Mouse (Mus musculus) midbrain, embryonic 13.5 days (tissue): ENCODE measurements around the gene Phkb. TPM values are rescaled to one million over a fixed set of nuclear protein-coding genes. Genes with fewer than 3 reads are reported as not detected.

Source experiments
- ATAC-seq: fragments of 200-750 bp; cut with Nextera tagmentation; 2 replicates; pipeline ENCODE4 v1.8.0; 2017; ENCODE audit warnings: mild to moderate bottlenecking, moderate TSS enrichment, moderate library complexity
- H3K27ac ChIP-seq: fragments of 300-500 bp; sonication (generic); 2 replicates; pipeline ENCODE4 v1.5.1; 2015; ENCODE audit warnings: inconsistent platforms, mild to moderate bottlenecking, moderate library complexity
- H3K27me3 ChIP-seq: fragments of 300-500 bp; sonication (generic); 2 replicates; pipeline ENCODE4 v1.6.1; 2015; ENCODE audit warnings: mild to moderate bottlenecking, inconsistent platforms
- H3K36me3 ChIP-seq: fragments of 300-500 bp; sonication (generic); 2 replicates; pipeline ENCODE4 v1.6.1; 2015; ENCODE audit warnings: mild to moderate bottlenecking, inconsistent platforms
- H3K4me1 ChIP-seq: fragments of 300-500 bp; sonication (generic); replicated peaks from 2 replicates; pipeline ENCODE4 v1.6.1; 2015; ENCODE audit warnings: inconsistent platforms
- H3K4me2 ChIP-seq: fragments of 300-500 bp; sonication (generic); replicated peaks from 2 replicates; pipeline ENCODE4 v1.6.1; 2015; ENCODE audit warnings: moderate library complexity, mild to moderate bottlenecking, inconsistent platforms
- H3K4me3 ChIP-seq: fragments of 300-500 bp; sonication (generic); replicated peaks from 2 replicates; pipeline ENCODE4 v1.5.1; 2015; ENCODE audit warnings: mild to moderate bottlenecking, inconsistent platforms
- H3K9ac ChIP-seq: fragments of 300-500 bp; sonication (generic); replicated peaks from 2 replicates; pipeline ENCODE4 v1.6.1; 2015; ENCODE audit warnings: mild to moderate bottlenecking, inconsistent platforms
- H3K9me3 ChIP-seq: fragments of 300-500 bp; sonication (generic); 2 replicates; pipeline ENCODE4 v1.6.1; 2016; ENCODE audit warnings: mild to moderate bottlenecking, inconsistent platforms
- WGBS: fragments of 180-500 bp; shearing (Covaris S2); methylation state at CpG from one replicate; pipeline ENCODE4 v1.1.7; 2015; 5-methylcytosine and 5-hydroxymethylcytosine counted together
- polyA plus RNA-seq: library from polyadenylated mRNA; unstranded; fragments of >200 nt; fragmentation: Nextera tagmentation; extraction: Ambion mirVana; gene quantifications from 2 replicates; pipeline ENCODE4 v1.2.1, GENCODE M21; 2015

Phkb gene
- polyA plus RNA-seq, 1 experiment from 2014 or later, result 41.8 TPM

DNA sequence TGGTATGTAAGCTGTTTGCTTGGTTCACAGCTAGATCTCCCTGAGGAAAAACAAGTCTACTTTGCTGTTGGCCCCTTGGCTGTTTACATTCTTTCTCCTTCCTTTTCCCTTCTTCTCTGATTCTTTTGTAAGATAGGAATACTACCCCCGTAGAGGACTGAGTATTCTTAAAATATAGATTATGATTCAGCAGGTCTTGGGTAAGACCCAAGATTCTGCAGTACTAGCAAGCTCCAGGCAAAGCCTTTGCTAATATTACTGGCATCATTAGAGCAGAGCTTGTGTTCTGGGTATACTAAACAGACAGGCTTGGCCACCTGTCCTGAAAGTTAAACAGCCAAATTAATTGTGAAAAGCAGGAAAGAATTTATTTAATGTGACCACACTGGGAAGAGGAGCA lies 21.6 kb downstream of the Phkb start:
- H3K9me3 ChIP-seq, result no peaks in the 10 kb centered on the region
- H3K27me3 ChIP-seq, result no peaks in the 10 kb centered on the region
- 91% methylated on average over 1 of the region's 1 CpGs for WGBS
- no peak overlapping the region for H3K4me3 ChIP-seq
- H3K27ac ChIP-seq, result no peak overlapping the region
- H3K4me2 ChIP-seq, result no peak overlapping the region
- no peak overlapping the region for H3K9ac ChIP-seq
- H3K36me3 ChIP-seq, result no peaks in the 10 kb centered on the region
- no peak for ATAC-seq
- no peaks in the 10 kb centered on the region for H3K4me1 ChIP-seq

GRCm38 (mm10) chr8:85871660-85872059 lies 30.9 kb downstream of the Phkb start:
- no peak overlapping the region for H3K4me3 ChIP-seq
- H3K4me2 ChIP-seq, result no peak overlapping the region
- no peaks in the 10 kb centered on the region for H3K36me3 ChIP-seq
- no peak for ATAC-seq
- H3K27ac ChIP-seq, result no peak overlapping the region
- no peaks in the 10 kb centered on the region for H3K27me3 ChIP-seq
- H3K4me1 ChIP-seq, result no peaks in the 10 kb centered on the region
- 81% methylated on average over 2 of the region's 2 CpGs for WGBS
- H3K9ac ChIP-seq, result no peak overlapping the region
- H3K9me3 ChIP-seq, result no peaks in the 10 kb centered on the region

DNA sequence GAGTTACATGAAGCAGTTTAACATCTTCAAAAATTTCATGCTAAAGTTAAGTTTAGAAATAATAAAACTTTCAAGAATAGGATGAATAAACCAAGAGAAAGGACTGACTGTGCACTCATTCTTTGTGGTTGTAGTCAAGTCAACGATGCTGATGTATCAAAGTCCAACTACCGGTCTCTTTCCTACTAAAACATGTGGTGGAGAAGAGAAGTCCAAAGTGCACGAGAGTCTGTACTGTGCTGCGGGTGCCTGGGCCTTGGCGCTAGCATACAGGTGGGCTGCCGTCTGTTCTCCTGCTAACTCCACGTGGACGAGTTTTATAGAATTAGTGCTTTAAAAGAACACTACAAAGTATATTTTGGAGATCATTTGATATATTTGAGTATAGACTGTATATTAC lies 37.2 kb downstream of the Phkb start:
- Histone ChIP-seq H3K4me2 (no peak overlapping the region), H3K4me1 (no peaks in the 10 kb centered on the region), H3K9ac (no peak overlapping the region), H3K9me3 (no peaks in the 10 kb centered on the region), H3K36me3 (peaks cover 9% of the 10 kb centered on the region; the same call in 1 of the 2 replicates), H3K27me3 (no peaks in the 10 kb centered on the region), H3K27ac (no peak overlapping the region), H3K4me3 (no peak overlapping the region)
- 95% methylated on average over 8 of the region's 8 CpGs for WGBS
- ATAC-seq, result no peak

GRCm38 (mm10) chr8:85879624-85880023 lies 38.9 kb downstream of the Phkb start:
- ATAC-seq, result peak; percentile 58; the same call in 1 of the 2 replicates
- WGBS, result 81% methylated on average over 7 of the region's 7 CpGs
- Histone ChIP-seq H3K9me3 (no peaks in the 10 kb centered on the region), H3K36me3 (peaks cover 14% of the 10 kb centered on the region; the same call in 1 of the 2 replicates), H3K9ac (no peak overlapping the region), H3K4me2 (no peak overlapping the region), H3K27ac (no peak overlapping the region), H3K4me3 (no peak overlapping the region), H3K27me3 (no peaks in the 10 kb centered on the region), H3K4me1 (no peaks in the 10 kb centered on the region)

- no peak for ATAC-seq
- Histone ChIP-seq H3K4me1 (no peaks in the 10 kb centered on the region), H3K9ac (no peak overlapping the region), H3K27me3 (no peaks in the 10 kb centered on the region), H3K4me3 (no peak overlapping the region), H3K4me2 (no peak overlapping the region), H3K27ac (no peak overlapping the region), H3K9me3 (no peaks in the 10 kb centered on the region), H3K36me3 (peaks cover 17% of the 10 kb centered on the region; the same call in 1 of the 2 replicates)
- 93% methylated on average over 3 of the region's 3 CpGs for WGBS
Observed at GRCm38 (mm10) chr8:85884811-85885210, 44.1 kb downstream of the Phkb start.

- Histone ChIP-seq H3K27ac (no peak overlapping the region), H3K36me3 (peaks cover 11% of the 10 kb centered on the region), H3K9ac (no peak overlapping the region), H3K4me2 (no peak overlapping the region), H3K4me1 (no peaks in the 10 kb centered on the region), H3K27me3 (no peaks in the 10 kb centered on the region), H3K9me3 (no peaks in the 10 kb centered on the region), H3K4me3 (no peak overlapping the region)
- 96% methylated on average over 2 of the region's 2 CpGs for WGBS
- no peak for ATAC-seq
Observed at GRCm38 (mm10) chr8:85897636-85898035, 56.9 kb downstream of the Phkb start.

- no peak overlapping the region for H3K9ac ChIP-seq
- H3K27ac ChIP-seq, result no peak overlapping the region
- no peaks in the 10 kb centered on the region for H3K27me3 ChIP-seq
- ATAC-seq, result no peak
- no peaks in the 10 kb centered on the region for H3K4me1 ChIP-seq
- H3K36me3 ChIP-seq, result no peaks in the 10 kb centered on the region
- no peak overlapping the region for H3K4me2 ChIP-seq
- H3K9me3 ChIP-seq, result no peaks in the 10 kb centered on the region
- H3K4me3 ChIP-seq, result no peak overlapping the region
Observed at GRCm38 (mm10) chr8:85924991-85925390, 84.2 kb downstream of the Phkb start.

DNA sequence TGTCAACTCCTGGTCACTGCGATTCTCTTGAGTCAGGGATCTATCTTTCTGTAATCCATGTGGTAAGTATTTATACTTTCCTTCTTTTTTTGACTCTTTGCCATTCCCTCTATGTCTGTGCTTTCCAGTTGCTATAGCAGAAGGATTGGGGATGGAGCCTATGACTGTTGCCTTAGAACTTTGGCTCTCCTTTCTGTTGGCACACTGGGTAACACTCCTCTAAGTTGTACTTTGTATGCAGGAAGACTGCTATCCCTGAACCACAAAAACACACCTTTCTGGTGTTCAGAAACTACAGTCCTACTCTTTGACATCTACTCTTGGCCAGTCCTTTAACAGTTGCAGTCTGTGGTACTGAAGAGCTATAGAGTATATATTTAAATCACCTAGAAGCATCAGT lies 84.8 kb downstream of the Phkb start:
- H3K36me3 ChIP-seq, result no peaks in the 10 kb centered on the region
- 91% methylated on average over 1 of the region's 1 CpGs for WGBS
- no peak overlapping the region for H3K27ac ChIP-seq
- H3K4me2 ChIP-seq, result no peak overlapping the region
- no peak for ATAC-seq
- no peaks in the 10 kb centered on the region for H3K9me3 ChIP-seq
- H3K4me3 ChIP-seq, result no peak overlapping the region
- H3K9ac ChIP-seq, result no peak overlapping the region
- H3K27me3 ChIP-seq, result no peaks in the 10 kb centered on the region
- H3K4me1 ChIP-seq, result no peaks in the 10 kb centered on the region

DNA sequence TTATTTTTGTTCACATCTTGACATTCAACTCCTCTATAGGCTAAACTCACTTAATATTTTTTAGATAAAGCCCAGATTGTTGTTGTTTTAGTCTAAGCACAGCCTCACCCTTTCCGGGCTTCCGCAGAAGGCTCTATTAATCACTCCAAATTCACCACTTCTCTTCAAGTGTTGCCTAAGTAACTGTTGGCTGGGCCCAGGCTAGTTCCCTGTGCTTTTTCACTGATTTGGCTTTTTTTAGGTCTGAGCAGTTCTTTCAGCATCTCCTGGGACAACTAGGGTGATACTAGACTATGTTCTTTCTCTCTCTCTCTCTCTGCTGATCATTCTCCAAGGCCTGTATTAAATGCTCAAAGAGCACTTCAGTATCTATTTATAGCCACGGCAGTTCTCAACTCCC lies 85.3 kb downstream of the Phkb start:
- Histone ChIP-seq H3K27ac (no peak overlapping the region), H3K9ac (no peak overlapping the region), H3K27me3 (no peaks in the 10 kb centered on the region), H3K4me1 (no peaks in the 10 kb centered on the region), H3K9me3 (no peaks in the 10 kb centered on the region), H3K4me3 (no peak overlapping the region), H3K4me2 (no peak overlapping the region), H3K36me3 (no peaks in the 10 kb centered on the region)
- WGBS, result 79% methylated on average over 3 of the region's 3 CpGs
- no peak for ATAC-seq

DNA sequence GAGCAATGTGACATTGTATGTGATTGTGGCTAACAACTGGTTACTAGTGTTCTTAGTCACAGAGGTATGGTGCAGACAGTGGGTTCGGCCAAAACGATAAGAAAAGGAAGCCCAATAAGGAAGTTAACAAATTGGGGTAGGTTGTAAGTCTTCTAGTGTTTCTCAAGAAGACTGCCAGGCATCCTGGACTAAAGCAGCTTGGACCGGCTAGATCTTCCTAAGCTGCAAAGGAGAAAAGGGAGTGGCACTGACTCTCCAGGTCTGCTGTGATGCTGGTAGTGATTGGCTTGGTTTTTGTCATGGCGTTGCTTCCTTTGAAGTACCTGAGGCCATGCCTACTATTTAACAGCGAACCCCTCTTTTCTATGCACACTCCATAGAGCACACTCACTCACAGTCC lies 95.4 kb downstream of the Phkb start:
- ATAC-seq, result no peak
- Histone ChIP-seq H3K4me2 (no peak overlapping the region), H3K4me1 (no peaks in the 10 kb centered on the region), H3K4me3 (no peak overlapping the region), H3K9me3 (no peaks in the 10 kb centered on the region), H3K9ac (no peak overlapping the region), H3K36me3 (peaks cover 9% of the 10 kb centered on the region), H3K27me3 (no peaks in the 10 kb centered on the region), H3K27ac (no peak overlapping the region)
- 94% methylated on average over 5 of the region's 5 CpGs for WGBS

DNA sequence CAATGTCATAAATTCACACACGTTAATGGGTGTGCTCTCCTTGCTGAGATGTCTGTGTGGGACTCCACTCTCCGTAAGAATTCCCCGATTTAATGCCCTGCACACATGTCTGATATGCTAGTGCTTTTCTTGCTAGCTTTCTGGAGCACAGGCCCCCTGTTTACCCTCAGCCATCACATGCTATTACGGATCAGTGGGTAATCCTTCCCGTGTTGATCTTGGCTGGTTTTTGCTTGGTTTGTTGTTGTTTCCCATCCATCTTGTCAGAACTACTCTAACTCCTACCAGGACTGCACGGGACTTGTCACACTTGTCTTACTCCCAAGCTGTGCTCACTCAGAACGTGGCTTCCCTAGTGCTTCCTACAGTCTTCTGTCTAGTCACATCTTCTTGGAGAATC lies 96.6 kb downstream of the Phkb start:
- Histone ChIP-seq H3K4me2 (no peak overlapping the region), H3K9ac (no peak overlapping the region), H3K4me3 (no peak overlapping the region), H3K4me1 (no peaks in the 10 kb centered on the region), H3K27ac (no peak overlapping the region), H3K9me3 (no peaks in the 10 kb centered on the region), H3K27me3 (no peaks in the 10 kb centered on the region), H3K36me3 (peaks cover 12% of the 10 kb centered on the region)
- WGBS, result 93% methylated on average over 7 of the region's 7 CpGs
- ATAC-seq, result no peak

DNA sequence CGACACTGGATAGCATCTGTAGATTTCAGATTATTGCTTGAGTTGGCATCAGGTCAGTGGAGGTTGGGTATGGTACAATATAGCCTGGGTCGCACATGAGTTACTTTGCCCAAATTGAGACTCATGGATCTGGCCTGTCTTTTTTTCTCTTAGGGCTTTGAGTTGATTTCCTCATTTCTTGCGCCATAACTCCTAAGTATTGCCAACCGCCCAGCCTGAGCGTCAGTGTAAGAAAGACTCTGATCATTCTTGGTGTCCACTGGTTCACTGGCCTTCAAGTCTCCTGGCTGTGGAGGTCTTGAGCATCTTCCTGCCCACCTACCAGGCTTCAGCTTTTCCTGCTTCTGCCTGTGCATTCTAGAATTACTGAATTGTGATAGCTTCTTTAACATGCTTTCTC lies 104.1 kb downstream of the Phkb start:
- Histone ChIP-seq H3K36me3 (0 out of 2 replicates have a peak, but pooled peaks cover 10% of the 10 kb centered on the region), H3K4me1 (no peaks in the 10 kb centered on the region), H3K27me3 (no peaks in the 10 kb centered on the region), H3K4me2 (no peak overlapping the region), H3K4me3 (no peak overlapping the region), H3K9ac (no peak overlapping the region), H3K9me3 (no peaks in the 10 kb centered on the region), H3K27ac (no peak overlapping the region)
- WGBS, result 99% methylated on average over 5 of the region's 5 CpGs
- ATAC-seq, result no peak

DNA sequence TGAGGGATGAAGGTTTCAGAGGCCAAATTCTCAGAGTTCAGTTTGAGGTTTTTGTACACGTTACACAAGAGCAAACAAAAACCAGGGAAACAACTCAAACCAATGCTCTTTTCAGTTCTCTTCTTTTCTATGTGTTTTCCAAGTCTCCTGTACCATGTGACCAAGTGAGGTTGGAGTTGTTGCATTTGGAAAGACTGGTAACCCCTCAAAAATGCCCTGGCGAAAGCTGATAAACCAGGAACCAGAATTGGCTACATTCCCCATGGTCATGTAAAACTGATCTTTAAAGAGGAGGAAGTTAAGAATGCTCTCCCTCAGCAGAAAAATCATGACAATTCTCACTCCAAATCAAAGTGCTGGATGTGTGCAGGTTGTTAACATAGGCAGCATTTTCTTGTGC lies 117.6 kb downstream of the Phkb start:
- Histone ChIP-seq H3K4me1 (no peaks in the 10 kb centered on the region), H3K36me3 (no peaks in the 10 kb centered on the region), H3K4me3 (no peak overlapping the region), H3K4me2 (no peak overlapping the region), H3K9me3 (no peaks in the 10 kb centered on the region), H3K27ac (no peak overlapping the region), H3K27me3 (no peaks in the 10 kb centered on the region), H3K9ac (no peak overlapping the region)
- 92% methylated on average over 2 of the region's 2 CpGs for WGBS
- ATAC-seq, result no peak
